Mouse (Mus musculus) liver, adult 2 months (tissue): ENCODE results near the gene Lhpp. TPM values are rescaled to one million over a fixed set of nuclear protein-coding genes. Genes with fewer than 3 reads are reported as not detected.

ENCODE experiments used
- DNase-seq: peaks from one replicate; pipeline ENCODE4 v3.0.0-alpha.2; 2011; ENCODE audit warnings: low read depth, low spot score; ENCODE audit errors: extremely low read depth
- H3K27ac ChIP-seq: fragments of 200-500 bp; replicated peaks from 2 replicates; pipeline ENCODE4 v1.5.1; 2012; ENCODE audit warnings: low read depth, mild to moderate bottlenecking, control low read depth, inconsistent platforms, low read length; ENCODE audit not compliant: insufficient read depth
- H3K27me3 ChIP-seq: fragments of 200-500 bp; 2 replicates; pipeline ENCODE4 v1.6.1; 2012; ENCODE audit warnings: mild to moderate bottlenecking, moderate library complexity, low read length, inconsistent platforms; ENCODE audit not compliant: control insufficient read depth, insufficient read depth
- H3K36me3 ChIP-seq: fragments of 200-500 bp; 2 replicates; pipeline ENCODE4 v1.6.1; 2012; ENCODE audit warnings: low read length, inconsistent platforms; ENCODE audit not compliant: control insufficient read depth, insufficient read depth
- H3K4me1 ChIP-seq: fragments of 200-500 bp; 2 replicates; pipeline ENCODE4 v1.6.1; 2011; ENCODE audit warnings: low read length; ENCODE audit not compliant: control insufficient read depth, insufficient read depth
- H3K4me3 ChIP-seq: fragments of 200-500 bp; 2 replicates; pipeline ENCODE4 v1.5.1; 2011; ENCODE audit warnings: low read depth, mild to moderate bottlenecking, control low read depth, low read length, moderate library complexity; ENCODE audit not compliant: insufficient read depth
- H3K79me2 ChIP-seq: fragments of 200-500 bp; 2 replicates; pipeline ENCODE4 v1.6.1; 2012; ENCODE audit warnings: inconsistent platforms, mild to moderate bottlenecking, low read length, moderate library complexity; ENCODE audit not compliant: control insufficient read depth, insufficient read depth
- H3K9ac ChIP-seq: fragments of 200-500 bp; 2 replicates; pipeline ENCODE4 v1.6.1; 2012; ENCODE audit warnings: low read depth, mild to moderate bottlenecking, control low read depth, inconsistent platforms, low read length
- CTCF ChIP-seq: fragments of 200-500 bp; IDR thresholded peaks from 2 replicates; pipeline ENCODE4 v1.5.1; 2011; ENCODE audit warnings: low read depth, low read length, control low read depth
- POLR2A ChIP-seq: fragments of 200-500 bp; IDR thresholded peaks from 2 replicates; pipeline ENCODE4 v1.6.1; 2011; ENCODE audit warnings: low read length, control low read depth; ENCODE audit not compliant: insufficient read depth; ENCODE audit errors: extremely low read depth
- WGBS: fragments of 180-500 bp; shearing (Covaris S2); methylation state at CpG from one replicate; pipeline ENCODE4 v1.1.7; 2018; 5-methylcytosine and 5-hydroxymethylcytosine counted together
- polyA plus RNA-seq: library from polyadenylated mRNA; depleted of rRNA; stranded (reverse); fragments of >200 nt; gene quantifications from 2 replicates; pipeline ENCODE4 v1.2.3, GENCODE M21; 2012
- total RNA-seq: library from RNA; depleted of rRNA; stranded (reverse); fragments of >200 nt; gene quantifications from 2 replicates; pipeline ENCODE4 v1.2.3, GENCODE M21; 2014

Lhpp gene
- total and polyA plus RNA-seq, 2 experiments, result 60.2 to 137 TPM

DNA sequence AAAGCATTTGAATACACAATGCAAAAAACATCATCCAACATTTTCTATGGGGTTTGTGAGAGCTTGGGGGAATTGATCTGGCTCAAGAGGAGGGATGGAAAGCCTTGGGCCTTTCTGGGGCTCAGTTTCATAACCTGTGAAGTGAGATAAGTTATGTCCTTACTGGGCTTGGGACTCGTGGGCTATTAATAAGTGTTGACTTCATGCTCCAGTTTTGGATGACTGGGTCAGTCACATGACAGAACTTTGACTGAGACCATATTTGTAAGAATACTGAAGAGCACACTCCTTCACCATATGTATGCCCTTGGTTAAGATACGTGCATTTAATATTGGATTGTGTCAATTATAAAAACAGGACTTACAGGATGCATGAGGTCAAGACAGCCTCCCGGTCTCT is 17.0 kb downstream of the Lhpp start:
- H3K79me2 ChIP-seq, result no peaks in the 10 kb centered on the region
- H3K27me3 ChIP-seq, result no peaks in the 10 kb centered on the region

GRCm38 (mm10) chr7:132631313-132631712 is 20.9 kb downstream of the Lhpp start:
- Histone ChIP-seq H3K27me3 (no peaks in the 10 kb centered on the region), H3K36me3 (no peaks in the 10 kb centered on the region), H3K27ac (no peak overlapping the region), H3K4me1 (no peaks in the 10 kb centered on the region), H3K4me3 (no peak overlapping the region), H3K9ac (no peak overlapping the region), H3K79me2 (no peaks in the 10 kb centered on the region)
- 90% methylated on average over 11 of the region's 11 CpGs for WGBS
- no peak for TF ChIP-seq POLR2A
- TF ChIP-seq CTCF, result no peak
- DNase-seq, result no peak

More for the DNA sequence above, 17.0 kb downstream of the Lhpp start:
- DNase-seq, result no peak
- Histone ChIP-seq H3K36me3 (no peaks in the 10 kb centered on the region), H3K4me3 (no peak overlapping the region), H3K4me1 (no peaks in the 10 kb centered on the region), H3K27ac (no peak overlapping the region), H3K9ac (no peak overlapping the region)
- WGBS, result 79% methylated on average over 3 of the region's 3 CpGs
- TF ChIP-seq CTCF, result no peak
- no peak for TF ChIP-seq POLR2A

DNA sequence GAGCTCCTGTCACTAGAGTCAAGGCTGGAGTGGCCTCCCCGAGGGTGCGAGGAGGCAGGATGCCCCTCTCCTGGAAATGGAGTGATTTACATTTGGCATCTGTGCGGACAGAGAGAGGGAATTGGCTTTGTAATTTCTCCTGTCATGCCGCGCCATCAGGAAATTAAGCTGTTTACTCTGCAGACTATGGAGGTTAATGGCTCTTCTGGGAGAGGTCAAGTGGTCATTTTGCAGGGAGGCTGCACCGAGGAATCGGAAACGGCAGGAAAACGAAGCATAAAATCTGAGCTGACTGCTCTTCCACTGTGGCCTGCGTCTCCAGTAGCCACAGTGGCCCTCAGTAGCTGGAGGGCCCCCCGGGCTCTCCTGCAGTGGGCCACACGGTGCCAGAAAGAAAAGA is 26.9 kb downstream of the Lhpp start:
- Histone ChIP-seq H3K4me3 (no peak overlapping the region), H3K36me3 (no peaks in the 10 kb centered on the region), H3K27me3 (no peaks in the 10 kb centered on the region), H3K4me1 (no peaks in the 10 kb centered on the region), H3K79me2 (no peaks in the 10 kb centered on the region), H3K9ac (no peak overlapping the region), H3K27ac (no peak overlapping the region)
- WGBS, result 59% methylated on average over 12 of the region's 12 CpGs
- DNase-seq, result no peak
- no peak for TF ChIP-seq CTCF
- no peak for TF ChIP-seq POLR2A

- Histone ChIP-seq H3K27me3 (no peaks in the 10 kb centered on the region), H3K4me1 (no peaks in the 10 kb centered on the region), H3K79me2 (no peaks in the 10 kb centered on the region), H3K4me3 (no peak overlapping the region), H3K9ac (no peak overlapping the region), H3K36me3 (no peaks in the 10 kb centered on the region), H3K27ac (no peak overlapping the region)
- WGBS, result 64% methylated on average over 12 of the region's 12 CpGs
- TF ChIP-seq CTCF, result peak; percentile 79
- no peak for TF ChIP-seq POLR2A
- DNase-seq, result peak; percentile 53
These were observed 28.1 kb downstream of the Lhpp start for GRCm38 (mm10) chr7:132638446-132639087.

- Histone ChIP-seq H3K27me3 (no peaks in the 10 kb centered on the region), H3K4me1 (no peaks in the 10 kb centered on the region), H3K9ac (no peak overlapping the region), H3K36me3 (no peaks in the 10 kb centered on the region), H3K79me2 (no peaks in the 10 kb centered on the region), H3K4me3 (no peak overlapping the region), H3K27ac (no peak overlapping the region)
- WGBS, result 52% methylated on average over 9 of the region's 9 CpGs
- no peak for DNase-seq
- TF ChIP-seq POLR2A (no peak), CTCF (no peak)
These were observed 30.5 kb downstream of the Lhpp start for GRCm38 (mm10) chr7:132640946-132641345.

DNA sequence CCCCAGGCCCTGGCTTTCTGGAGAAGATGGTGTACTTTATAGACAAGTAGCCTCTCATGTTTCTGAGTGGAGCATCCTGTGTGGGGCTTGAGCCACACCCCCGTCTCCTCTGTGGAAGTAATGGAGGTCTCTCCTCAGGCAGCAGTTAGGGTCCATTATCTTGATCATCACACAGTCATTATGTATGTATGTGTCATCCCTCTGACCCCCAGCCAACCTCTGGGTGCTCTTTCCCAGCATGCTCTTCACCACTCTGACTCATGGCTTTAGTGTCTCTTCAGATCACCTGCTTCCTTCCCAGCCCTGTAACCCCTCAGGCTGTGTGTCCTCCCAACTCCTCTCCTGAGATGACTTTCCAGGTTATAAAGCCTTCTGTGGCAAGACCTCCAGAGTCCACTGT is 31.2 kb downstream of the Lhpp start:
- TF ChIP-seq POLR2A, result no peak
- TF ChIP-seq CTCF, result no peak
- Histone ChIP-seq H3K27me3 (no peaks in the 10 kb centered on the region), H3K79me2 (no peaks in the 10 kb centered on the region), H3K4me3 (no peak overlapping the region), H3K27ac (no peak overlapping the region), H3K4me1 (no peaks in the 10 kb centered on the region), H3K9ac (no peak overlapping the region), H3K36me3 (no peaks in the 10 kb centered on the region; the same call in 1 of the 2 replicates)
- 96% methylated on average over 1 of the region's 1 CpGs for WGBS
- no peak for DNase-seq
